In the genomic region with DNA sequence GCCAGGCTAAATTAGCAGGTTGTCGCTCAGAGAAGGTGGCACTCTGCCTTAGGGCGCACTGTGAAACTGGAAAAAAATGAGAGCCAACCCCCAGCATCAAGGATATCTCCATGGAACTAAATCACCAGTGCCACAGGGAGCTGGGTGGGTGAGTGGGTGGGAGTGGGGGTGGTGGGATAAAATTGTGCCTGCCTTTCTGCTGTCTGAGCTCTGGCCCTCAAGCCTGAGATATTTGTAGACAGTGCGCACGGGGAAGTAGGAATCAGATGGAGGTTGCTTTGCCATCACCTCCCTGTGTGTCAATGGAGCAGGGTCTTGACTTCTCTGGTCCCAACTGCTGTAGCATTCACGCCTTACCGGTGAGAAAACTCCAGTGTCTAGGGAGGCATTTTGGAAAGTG, we compare ENCODE assay signal across 12 mouse cellular contexts. TPM values are rescaled to one million over a fixed set of nuclear protein-coding genes. Genes with fewer than 3 reads are reported as not detected.
DNase-seq lines count a peak whose midpoint lies in the region; ATAC-seq and TF ChIP-seq lines count a peak whose summit lies in the region.
"Had no signal": no experiment of that assay in that cellular context is flagged by ENCODE, and none has a peak within 500 bp of the region (broad histone marks: within the 10 kb centered on the region; RNA-seq: fewer than 3 reads in every experiment).

No protein-coding gene starts in this region.

- H3K79me2 ChIP-seq in C2C12 (ENCODE audit: control insufficient read depth, insufficient read depth) = peaks cover 40% of the 10 kb centered on the region

- H3K27me3 ChIP-seq in heart, embryonic 12.5 days (replicated peaks) = peaks cover 72% of the 10 kb centered on the region
- no peaks in the 10 kb centered on the region for H3K27me3 ChIP-seq in C2C12 (ENCODE audit: control insufficient read depth, insufficient read depth, insufficient read length)
- H3K27me3 ChIP-seq in forebrain, embryonic 15.5 days = no peaks in the 10 kb centered on the region; the same call in 1 of the 2 replicates
- peaks cover 57% of the 10 kb centered on the region for H3K27me3 ChIP-seq in midbrain, embryonic 12.5 days
- H3K27me3 ChIP-seq in liver, postnatal 0 days (ENCODE audit: insufficient read depth, low read length) = peaks cover 66% of the 10 kb centered on the region

- TF ChIP-seq EP300 in liver, postnatal 0 days (IDR thresholded peaks at IDR 0.05; ENCODE audit: low read depth) = no peak

- no peak for TF ChIP-seq CTCF in C2C12 (IDR thresholded peaks at IDR 0.05; ENCODE audit: control insufficient read depth, insufficient read depth, insufficient read length)
- TF ChIP-seq CTCF in liver, postnatal 0 days (IDR thresholded peaks at IDR 0.05; ENCODE audit: low read depth) = no peak

- no peak overlapping the region for H3K9ac ChIP-seq in heart, embryonic 12.5 days
- H3K9ac ChIP-seq in forebrain, embryonic 15.5 days (replicated peaks) = peak overlapping the region; percentile 52
- H3K9ac ChIP-seq in midbrain, embryonic 12.5 days (replicated peaks) = no peak overlapping the region
- H3K9ac ChIP-seq in liver, postnatal 0 days (replicated peaks) = no peak overlapping the region

- H3K9me3 ChIP-seq in heart, embryonic 12.5 days (replicated peaks) = no peaks in the 10 kb centered on the region
- H3K9me3 ChIP-seq in forebrain, embryonic 15.5 days = no peaks in the 10 kb centered on the region
- no peaks in the 10 kb centered on the region for H3K9me3 ChIP-seq in midbrain, embryonic 12.5 days
- no peaks in the 10 kb centered on the region for H3K9me3 ChIP-seq in liver, postnatal 0 days (ENCODE audit: low read length)

- H3K27ac ChIP-seq in heart, embryonic 12.5 days (ENCODE audit: poor library complexity, severe bottlenecking) = no peak overlapping the region
- no peak overlapping the region for H3K27ac ChIP-seq in forebrain, embryonic 15.5 days (replicated peaks)
- H3K27ac ChIP-seq in midbrain, embryonic 12.5 days (replicated peaks) = no peak overlapping the region
- H3K27ac ChIP-seq in liver, postnatal 0 days (ENCODE audit: low read depth) = no peak overlapping the region

- peaks cover 5% of the 10 kb centered on the region for H3K79me3 ChIP-seq in C2C12 (ENCODE audit: low read depth)

- no peak overlapping the region for H3ac ChIP-seq in C2C12 (ENCODE audit: control insufficient read depth, insufficient read length, low read depth)

- H3K36me3 ChIP-seq in heart, embryonic 12.5 days = no peaks in the 10 kb centered on the region
- no peaks in the 10 kb centered on the region for H3K36me3 ChIP-seq in C2C12 (ENCODE audit: control insufficient read depth, insufficient read depth)
- H3K36me3 ChIP-seq in forebrain, embryonic 15.5 days = no peaks in the 10 kb centered on the region
- H3K36me3 ChIP-seq in midbrain, embryonic 12.5 days = no peaks in the 10 kb centered on the region
- H3K36me3 ChIP-seq in liver, postnatal 0 days (replicated peaks; ENCODE audit: insufficient read depth, low read length) = no peaks in the 10 kb centered on the region

- DNase-seq in heart, adult 11 months = no peak
- no peak for DNase-seq in liver, postnatal 0 days
- DNase-seq in urinary bladder, postnatal 14 days (ENCODE audit: low spot score) = no peak
- no peak for DNase-seq in thymus, postnatal 0 days (ENCODE audit: low spot score)
- DNase-seq: spleen, adult 18-20 months had no signal

- ATAC-seq in heart, embryonic 12.5 days (ENCODE audit: insufficient number of reproducible peaks, low FRiP score) = no peak
- no peak for ATAC-seq in forebrain, embryonic 15.5 days (replicated peaks)
- ATAC-seq in midbrain, embryonic 12.5 days (ENCODE audit: low FRiP score, low read depth) = no peak
- ATAC-seq in liver, postnatal 0 days = no peak
- ATAC-seq: CD4-positive, CD25-positive, alpha-beta regulatory T cell, adult 4 months had no signal

- 45% methylated on average over 6 of the region's 6 CpGs for WGBS in heart, embryonic 12.5 days
- 48% methylated on average over 6 of the region's 6 CpGs for WGBS in forebrain, embryonic 15.5 days
- 45% methylated on average over 6 of the region's 6 CpGs for WGBS in midbrain, embryonic 12.5 days
- WGBS in liver, postnatal 0 days (ENCODE audit: insufficient replicate concordance) = 65% methylated on average over 6 of the region's 6 CpGs

- H3K4me1 ChIP-seq in heart, embryonic 12.5 days (replicated peaks) = peaks cover 38% of the 10 kb centered on the region
- peaks cover 33% of the 10 kb centered on the region for H3K4me1 ChIP-seq in forebrain, embryonic 15.5 days
- H3K4me1 ChIP-seq in midbrain, embryonic 12.5 days = peaks cover 39% of the 10 kb centered on the region
- peaks cover 15% of the 10 kb centered on the region for H3K4me1 ChIP-seq in liver, postnatal 0 days (ENCODE audit: insufficient read depth)

- peak overlapping the region; percentile 86 for H3K4me2 ChIP-seq in heart, embryonic 12.5 days
- H3K4me2 ChIP-seq in forebrain, embryonic 15.5 days (replicated peaks) = peak overlapping the region; percentile 71
- H3K4me2 ChIP-seq in midbrain, embryonic 12.5 days (replicated peaks) = peak overlapping the region; percentile 94
- H3K4me2 ChIP-seq in liver, postnatal 0 days (ENCODE audit: low read depth, low read length) = no peak overlapping the region

- H3K4me3 ChIP-seq in heart, embryonic 12.5 days = peak overlapping the region; percentile 58; the same call in 1 of the 2 replicates
- peak overlapping the region; percentile 40 for H3K4me3 ChIP-seq in C2C12 (ENCODE audit: insufficient read depth, poor library complexity, severe bottlenecking)
- peak overlapping the region; percentile 52 for H3K4me3 ChIP-seq in forebrain, embryonic 15.5 days
- H3K4me3 ChIP-seq in midbrain, embryonic 12.5 days = peak overlapping the region; percentile 55
- no peak overlapping the region for H3K4me3 ChIP-seq in liver, postnatal 0 days (ENCODE audit: low read depth, low read length)

TF ChIP-seq in C2C12, 6 proteins besides CTCF, POLR2A, EP300 and RAD21:
- TF ChIP-seq MAX (IDR thresholded peaks at IDR 0.05) (no peak), USF1 (IDR thresholded peaks at IDR 0.05; ENCODE audit: low read depth) (no peak), MYOG (IDR thresholded peaks at IDR 0.05; ENCODE audit: control insufficient read depth, extremely low read depth, insufficient read length) (no peak), CEBPB (IDR thresholded peaks at IDR 0.05; ENCODE audit: low read depth) (no peak), MYOD1 (IDR thresholded peaks at IDR 0.05; ENCODE audit: control insufficient read depth, insufficient read length, low read depth) (no peak), FOSL1 (IDR thresholded peaks at IDR 0.05; ENCODE audit: insufficient read depth, low read length, poor library complexity, severe bottlenecking) (no peak)

RNA-seq across cellular contexts. Expression of gene Cx3cl1, which starts 1.2 kb away (rescaled TPM):
- 13.1 and 15.2 TPM in 2 replicates for polyA plus RNA-seq in heart, embryonic 12.5 days (2016; fragmentation: Nextera tagmentation; extraction: Ambion mirVana)
- polyA plus RNA-seq in C2C12 (2012; fragmentation: generic; extraction: Trizol) = 12.5 TPM
- polyA plus RNA-seq in forebrain, embryonic 15.5 days (2015; fragmentation: Nextera tagmentation; extraction: Ambion mirVana) = 15.2 and 17.3 TPM in 2 replicates
- 8.2 and 11.3 TPM in 2 replicates for polyA plus RNA-seq in midbrain, embryonic 12.5 days (2016; fragmentation: Nextera tagmentation; extraction: Ambion mirVana)
- polyA plus RNA-seq in liver, postnatal 0 days (2015; fragmentation: Nextera tagmentation; extraction: Ambion mirVana) = 0.47 and 0.79 TPM in 2 replicates
- polyA plus RNA-seq in thymus, postnatal 0 days (2015; fragmentation: Nextera tagmentation; extraction: Ambion mirVana) = 5.6 and 9.6 TPM in 2 replicates
- polyA plus RNA-seq: CD4-positive, CD25-positive, alpha-beta regulatory T cell, adult 4 months had no signal

RNA-seq across cellular contexts. Expression of gene Ccl22, which starts 27.7 kb away (rescaled TPM):
- not detected in 2 replicates for polyA plus RNA-seq in heart, embryonic 12.5 days (2016; fragmentation: Nextera tagmentation; extraction: Ambion mirVana)
- not detected for polyA plus RNA-seq in C2C12 (2012; fragmentation: generic; extraction: Trizol)
- not detected in 2 replicates for polyA plus RNA-seq in forebrain, embryonic 15.5 days (2015; fragmentation: Nextera tagmentation; extraction: Ambion mirVana)
- not detected in 2 replicates for polyA plus RNA-seq in midbrain, embryonic 12.5 days (2016; fragmentation: Nextera tagmentation; extraction: Ambion mirVana)
- 0.07 and 0.28 TPM in 2 replicates for polyA plus RNA-seq in liver, postnatal 0 days (2015; fragmentation: Nextera tagmentation; extraction: Ambion mirVana)
- 24.8 and 28.7 TPM in 2 replicates for polyA plus RNA-seq in thymus, postnatal 0 days (2015; fragmentation: Nextera tagmentation; extraction: Ambion mirVana)
- polyA plus RNA-seq: CD4-positive, CD25-positive, alpha-beta regulatory T cell, adult 4 months; embryonic facial prominence, embryonic 11.5 days; lung, embryonic 14.5 days had no signal

RNA-seq across cellular contexts. Expression of gene Ccl17, which starts 37.2 kb away (rescaled TPM):
- 0.75 TPM in 1 of 2 replicates, not detected in the other for polyA plus RNA-seq in heart, embryonic 12.5 days (2016; fragmentation: Nextera tagmentation; extraction: Ambion mirVana)
- polyA plus RNA-seq in C2C12 (2012; fragmentation: generic; extraction: Trizol) = 0.55 TPM
- 0.82 and 0.87 TPM in 2 replicates for polyA plus RNA-seq in forebrain, embryonic 15.5 days (2015; fragmentation: Nextera tagmentation; extraction: Ambion mirVana)
- not detected in 2 replicates for polyA plus RNA-seq in midbrain, embryonic 12.5 days (2016; fragmentation: Nextera tagmentation; extraction: Ambion mirVana)
- polyA plus RNA-seq in liver, postnatal 0 days (2015; fragmentation: Nextera tagmentation; extraction: Ambion mirVana) = 0.31 TPM in 1 of 2 replicates, not detected in the other
- polyA plus RNA-seq in thymus, postnatal 0 days (2015; fragmentation: Nextera tagmentation; extraction: Ambion mirVana) = 23.8 and 28.6 TPM in 2 replicates
- polyA plus RNA-seq: CD4-positive, CD25-positive, alpha-beta regulatory T cell, adult 4 months; embryonic facial prominence, embryonic 11.5 days; lung, embryonic 14.5 days had no signal

Comparison
In these comparisons a context has a peak if more than half of its experiments do, and no peak if none do; other contexts are left out.
1. RNA of gene Ccl22, which starts 27.7 kb away (polyA plus RNA-seq): 24.8 to 28.7 TPM in thymus, postnatal 0 days; 0.07 to 0.28 TPM in liver, postnatal 0 days, not detected in forebrain, embryonic 15.5 days, not detected in heart, embryonic 12.5 days, not detected in C2C12 (single experiment) and not detected in midbrain, embryonic 12.5 days; every median in the first group is over 10 times any median in the second.
2. RNA of gene Ccl17, which starts 37.2 kb away (polyA plus RNA-seq): 23.8 to 28.6 TPM in thymus, postnatal 0 days; 0.82 to 0.87 TPM in forebrain, embryonic 15.5 days, 0.75 TPM in heart, embryonic 12.5 days, 0.55 TPM in C2C12 (single experiment), not detected in midbrain, embryonic 12.5 days and 0.31 TPM in liver, postnatal 0 days; every median in the first group is over 10 times any median in the second.